Mouse (Mus musculus) gastrocnemius, postnatal 36 days (tissue): ENCODE results near the gene Rap1b. TPM values are rescaled to one million over a fixed set of nuclear protein-coding genes. Genes with fewer than 3 reads are reported as not detected.

Experiments
- DNase-seq, 2 experiments: peaks; one replicate each; pipeline ENCODE4 v3.0.0; 2022
- intact Hi-C: fragments of 180-260 bp; cut with DNase I; formaldehyde crosslinking; loops from one replicate; pipeline ENCODE4 v1.15.1; 2025
- total RNA-seq, 2 experiments: library from RNA; stranded (reverse); gene quantifications; 2 replicates each; pipeline ENCODE4 v1.2.3; 2021

Gene Rap1b
- total RNA-seq, 2 experiments from 2014 or later: 20.2 to 22.4 TPM

- DNase-seq: no peak
- intact Hi-C loops: loop anchor here (5.0 kb wide), 2 partner anchors 56 to 316 kb away; partner anchors contain the start of gene Rap1b
Measured at GRCm38 (mm10) chr10:117791171-117791470, 54.7 kb downstream of the Rap1b start.

GRCm38 (mm10) chr10:117790421-117791170 is 55.2 kb downstream of the Rap1b start:
- DNase-seq: no peak
- intact Hi-C loops: loop anchor here (5.0 kb wide), 2 partner anchors 57 to 317 kb away; partner anchors contain the start of gene Rap1b

GRCm38 (mm10) chr10:117790011-117790410 is 55.8 kb downstream of the Rap1b start:
- intact Hi-C loops: loop anchor here (5.0 kb wide), 2 partner anchors 57 to 317 kb away; partner anchors contain the start of gene Rap1b
- DNase-seq: no peak

GRCm38 (mm10) chr10:117784646-117785045 is 61.2 kb downstream of the Rap1b start:
- DNase-seq: no peak
- intact Hi-C loops: no loop called here

GRCm38 (mm10) chr10:117783786-117784420 is 61.9 kb downstream of the Rap1b start:
- intact Hi-C loops: no loop called here
- no peak for DNase-seq

- intact Hi-C loops: no loop called here
Measured at GRCm38 (mm10) chr10:117782491-117783260, 63.2 kb downstream of the Rap1b start.

GRCm38 (mm10) chr10:117782056-117782455 is 63.8 kb downstream of the Rap1b start:
- intact Hi-C loops: no loop called here
- no peak for DNase-seq

More at GRCm38 (mm10) chr10:117782491-117783260, 63.2 kb downstream of the Rap1b start:
- DNase-seq: no peak

GRCm38 (mm10) chr10:117781021-117781725 is 64.7 kb downstream of the Rap1b start:
- intact Hi-C loops: no loop called here
- no peak for DNase-seq

- DNase-seq: no peak
- intact Hi-C loops: no loop called here
Measured at GRCm38 (mm10) chr10:117780306-117780911, 65.4 kb downstream of the Rap1b start.

GRCm38 (mm10) chr10:117779581-117780305 is 66.1 kb downstream of the Rap1b start:
- DNase-seq: no peak
- intact Hi-C loops: no loop called here

GRCm38 (mm10) chr10:117778951-117779350 is 66.9 kb downstream of the Rap1b start:
- no peak for DNase-seq
- intact Hi-C loops: no loop called here

- intact Hi-C loops: no loop called here
- DNase-seq: no peak
Measured at GRCm38 (mm10) chr10:117778328-117778910, 67.4 kb downstream of the Rap1b start.

GRCm38 (mm10) chr10:117777501-117778327 is 68.1 kb downstream of the Rap1b start:
- intact Hi-C loops: no loop called here
- no peak for DNase-seq

GRCm38 (mm10) chr10:117777103-117777470 is 68.7 kb downstream of the Rap1b start:
- no peak for DNase-seq
- intact Hi-C loops: no loop called here

- no peak for DNase-seq
- intact Hi-C loops: no loop called here
Measured at GRCm38 (mm10) chr10:117776281-117777102, 69.3 kb downstream of the Rap1b start.

- no peak for DNase-seq
- intact Hi-C loops: no loop called here
Measured at GRCm38 (mm10) chr10:117775401-117776144, 70.3 kb downstream of the Rap1b start.

GRCm38 (mm10) chr10:117774817-117775120 is 71.1 kb downstream of the Rap1b start:
- intact Hi-C loops: no loop called here
- DNase-seq: no peak
